Mouse (Mus musculus): ENCODE measurements around the gene Zswim5.

- TF ChIP-seq CTCF (IDR thresholded peaks at IDR 0.05; ENCODE audit: extremely low read depth, insufficient read depth, low read length) (no peak), POLR2A (IDR thresholded peaks at IDR 0.05; ENCODE audit: extremely low read depth, insufficient read depth, low read length) (no peak)
Observed at GRCm38 (mm10) chr4:116869898-116870297, 7.3 kb upstream of the Zswim5 start.
